Mouse (Mus musculus): Measurements from ENCODE around the gene Dbndd2.

The Dbndd2 gene

DNA sequence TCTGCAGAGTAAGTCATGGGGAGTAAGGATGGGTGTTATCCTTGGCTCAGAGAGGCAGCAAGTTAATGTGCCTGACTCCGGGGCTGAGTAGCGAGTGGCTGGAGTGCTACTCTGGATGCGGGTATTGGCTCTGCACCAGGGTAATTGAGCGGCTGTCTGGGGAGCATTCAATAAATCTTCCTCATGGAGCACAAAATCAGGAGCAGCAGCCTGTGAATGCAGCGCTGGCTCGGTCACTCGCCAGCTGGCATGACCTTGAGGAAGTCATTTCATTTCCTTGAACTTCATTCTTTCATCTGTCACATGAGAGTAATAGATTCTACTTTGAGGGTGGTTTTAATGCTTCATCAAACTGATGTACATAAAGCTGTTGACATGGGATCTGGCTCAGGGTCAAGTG lies 14.6 kb downstream of the Dbndd2 start:
- DNase-seq (ENCODE audit: low spot score in 2 of 2) = no peak

- no peak for DNase-seq (ENCODE audit: low spot score in 2 of 2)
Measured at GRCm38 (mm10) chr2:164504919-164505318, 19.0 kb downstream of the Dbndd2 start.

DNA sequence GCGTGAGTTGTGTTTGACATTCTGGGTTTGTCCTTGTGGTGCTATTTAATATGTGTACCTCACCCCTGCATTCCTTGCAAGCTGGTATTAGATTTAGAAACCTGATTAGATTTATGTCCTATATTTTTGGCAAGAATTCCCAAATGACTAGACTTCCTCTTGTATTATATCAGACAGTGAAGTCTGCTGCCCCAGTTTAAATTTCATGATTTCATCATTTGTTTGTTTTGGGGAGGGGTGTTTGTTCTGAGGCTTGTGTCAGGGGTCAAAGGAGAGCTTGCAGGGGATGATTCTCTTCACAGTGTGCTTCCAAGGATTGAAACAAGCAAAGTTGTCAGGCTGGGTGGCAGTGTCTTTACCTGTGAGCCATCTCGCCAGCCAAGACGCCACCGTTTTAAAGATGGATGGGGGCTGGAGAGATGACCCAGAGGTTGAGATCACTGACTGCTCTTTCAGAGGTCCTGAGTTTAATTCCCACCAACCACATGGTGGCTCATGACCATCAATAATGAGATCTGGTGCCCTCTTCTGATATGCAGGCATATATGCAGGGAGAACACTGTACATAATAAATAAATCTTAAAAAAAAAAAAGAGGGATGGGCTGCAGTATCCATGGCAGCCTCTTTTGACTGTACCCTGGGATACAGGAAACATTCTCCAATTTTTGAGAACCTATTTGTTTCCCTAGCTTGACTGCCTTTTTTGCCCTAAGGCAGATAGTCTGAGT lies 19.9 kb downstream of the Dbndd2 start:
- DNase-seq (ENCODE audit: low spot score in 2 of 2) = no peak

DNA sequence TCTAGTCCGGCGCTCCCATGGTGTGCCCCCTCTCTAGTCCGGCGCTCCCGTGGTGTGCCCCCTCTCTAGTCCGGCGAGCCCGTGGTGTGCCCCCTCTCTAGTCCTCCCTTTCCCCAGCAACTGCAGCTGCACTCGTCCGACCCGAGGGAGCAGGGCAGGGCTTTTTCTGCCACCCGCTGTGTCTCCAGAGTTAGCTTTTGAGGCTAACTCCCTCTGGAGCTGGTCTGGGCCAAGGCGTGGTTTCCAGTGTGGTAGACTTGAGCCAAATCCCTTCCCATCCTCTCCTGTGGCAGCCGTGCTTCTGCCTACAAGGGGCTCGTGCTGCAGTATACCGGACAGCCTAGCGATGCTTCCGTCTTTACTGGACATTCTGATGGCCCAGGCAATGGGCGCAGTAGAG lies 21.9 kb downstream of the Dbndd2 start:
- DNase-seq (ENCODE audit: low spot score in 2 of 2) = no peak

DNA sequence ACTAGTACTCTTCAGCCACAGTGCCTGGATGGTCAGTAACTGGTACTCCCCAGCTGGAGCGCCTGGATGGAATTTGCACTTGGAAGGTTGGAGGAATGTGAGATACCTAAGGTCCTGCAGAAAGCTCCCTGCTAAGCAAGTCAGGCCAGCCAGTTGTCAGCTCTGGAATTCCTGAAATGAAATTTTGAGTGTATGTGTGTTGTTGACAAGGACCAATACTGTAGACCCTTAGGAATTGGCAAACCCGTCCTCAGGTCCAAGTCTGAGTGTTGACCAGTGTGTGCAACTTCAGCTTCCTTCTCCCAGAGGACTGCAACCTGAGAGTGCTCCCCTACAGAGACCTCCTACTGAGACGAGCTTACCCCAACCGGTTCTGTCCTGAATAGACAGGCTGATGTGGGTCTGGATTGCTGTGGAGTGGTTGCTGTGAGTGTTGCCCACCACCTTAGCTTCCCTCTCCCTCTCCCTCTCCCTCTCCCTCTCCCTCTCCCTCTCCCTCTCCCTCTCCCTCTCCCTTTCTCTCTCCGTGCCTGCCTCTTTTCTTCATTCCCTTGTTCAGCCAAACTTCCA lies 24.8 kb downstream of the Dbndd2 start:
- no peak for DNase-seq (ENCODE audit: low spot score in 2 of 2)

- DNase-seq (ENCODE audit: low spot score in 2 of 2) = no peak
Measured at GRCm38 (mm10) chr2:164512121-164512909, 26.4 kb downstream of the Dbndd2 start.

DNA sequence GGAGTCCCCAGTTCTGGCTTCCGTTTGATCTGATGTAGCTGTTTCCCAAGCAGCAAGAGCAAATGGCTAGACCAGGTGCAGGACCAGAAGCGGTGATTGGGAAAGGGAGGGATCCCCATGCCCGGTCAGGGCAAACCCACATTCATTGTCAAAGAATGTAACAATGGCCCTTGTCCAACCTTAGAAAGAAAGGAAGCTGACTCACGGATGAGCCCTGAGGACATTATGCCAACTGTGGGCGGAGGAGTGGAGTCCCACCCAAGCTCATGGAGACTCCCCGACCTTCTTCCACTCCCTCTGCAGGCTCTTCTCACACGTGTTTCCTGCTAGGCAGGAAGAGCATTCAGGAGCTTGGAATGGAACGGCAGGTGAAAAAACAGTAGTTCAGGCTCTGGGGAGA lies 27.5 kb downstream of the Dbndd2 start:
- no peak for DNase-seq (ENCODE audit: low spot score in 2 of 2)

- DNase-seq (ENCODE audit: low spot score in 2 of 2) = no peak
Measured at GRCm38 (mm10) chr2:164514916-164515315, 29.0 kb downstream of the Dbndd2 start.

- no peak for DNase-seq (ENCODE audit: low spot score in 2 of 2)
Measured at GRCm38 (mm10) chr2:164515897-164516296, 30.0 kb downstream of the Dbndd2 start.

- DNase-seq (ENCODE audit: low spot score in 2 of 2) = no peak
Measured at GRCm38 (mm10) chr2:164516592-164516991, 30.7 kb downstream of the Dbndd2 start.

GRCm38 (mm10) chr2:164517485-164518221 lies 31.7 kb downstream of the Dbndd2 start:
- peak; percentile 58 to 83 for DNase-seq (ENCODE audit: low spot score in 2 of 2)

GRCm38 (mm10) chr2:164518266-164519170 lies 32.6 kb downstream of the Dbndd2 start:
- DNase-seq (ENCODE audit: low spot score in 2 of 2) = no peak

GRCm38 (mm10) chr2:164519171-164519526 lies 33.2 kb downstream of the Dbndd2 start:
- DNase-seq (ENCODE audit: low spot score in 2 of 2) = no peak

- DNase-seq (ENCODE audit: low spot score in 2 of 2) = peak; percentile 53 to 76
Measured at GRCm38 (mm10) chr2:164520782-164521181, 34.9 kb downstream of the Dbndd2 start.

DNA sequence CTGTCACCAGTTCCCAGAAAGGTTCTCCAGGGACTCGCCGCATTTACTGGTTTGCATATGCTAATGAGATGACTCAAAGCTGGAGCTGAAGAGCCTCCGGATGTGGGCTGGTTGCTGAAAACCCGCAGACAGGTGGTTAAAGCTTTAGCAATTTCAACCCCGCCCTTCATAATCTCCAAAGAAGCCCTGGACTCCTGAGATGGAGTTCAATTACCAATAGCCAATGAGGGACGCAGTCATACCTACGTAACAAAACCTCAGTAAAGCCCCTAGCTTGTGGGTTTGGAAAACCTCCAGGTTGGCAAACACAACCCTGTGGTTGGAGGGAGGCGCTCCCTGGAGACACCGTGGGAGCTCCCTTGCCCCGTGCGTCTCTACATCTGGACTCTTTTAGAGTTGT lies 35.9 kb downstream of the Dbndd2 start:
- peak in 1 of 2 experiments; percentile 40 for DNase-seq (ENCODE audit: low spot score in 2 of 2)

GRCm38 (mm10) chr2:164522280-164522679 lies 36.4 kb downstream of the Dbndd2 start:
- no peak for DNase-seq (ENCODE audit: low spot score in 2 of 2)

DNA sequence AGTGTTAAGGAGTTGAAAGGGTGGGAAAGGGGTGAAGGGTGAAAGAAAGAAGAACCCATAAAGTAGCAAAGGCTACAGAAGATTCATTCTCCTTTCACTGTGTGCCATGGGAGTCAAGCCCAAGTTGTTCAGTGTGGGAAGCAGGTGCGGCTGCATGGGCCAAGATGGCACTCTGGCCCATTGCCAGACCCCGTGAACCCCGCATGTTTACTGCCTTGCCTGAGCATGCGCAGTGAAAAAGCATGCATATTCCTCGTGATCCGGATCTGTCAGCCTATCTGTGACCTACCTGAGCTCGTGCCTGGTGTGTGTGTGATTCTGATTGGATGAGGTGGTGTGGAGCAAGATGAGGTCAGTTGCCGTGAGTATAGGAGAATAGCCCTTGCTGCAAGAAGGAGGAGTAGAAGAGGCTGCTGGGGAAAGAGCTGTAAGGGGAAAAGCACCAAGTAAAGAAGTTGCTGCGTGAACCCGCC lies 37.4 kb downstream of the Dbndd2 start:
- no peak for DNase-seq (ENCODE audit: low spot score in 2 of 2)

- no peak for DNase-seq (ENCODE audit: low spot score in 2 of 2)
Measured at GRCm38 (mm10) chr2:164528557-164528956, 42.7 kb downstream of the Dbndd2 start.

DNA sequence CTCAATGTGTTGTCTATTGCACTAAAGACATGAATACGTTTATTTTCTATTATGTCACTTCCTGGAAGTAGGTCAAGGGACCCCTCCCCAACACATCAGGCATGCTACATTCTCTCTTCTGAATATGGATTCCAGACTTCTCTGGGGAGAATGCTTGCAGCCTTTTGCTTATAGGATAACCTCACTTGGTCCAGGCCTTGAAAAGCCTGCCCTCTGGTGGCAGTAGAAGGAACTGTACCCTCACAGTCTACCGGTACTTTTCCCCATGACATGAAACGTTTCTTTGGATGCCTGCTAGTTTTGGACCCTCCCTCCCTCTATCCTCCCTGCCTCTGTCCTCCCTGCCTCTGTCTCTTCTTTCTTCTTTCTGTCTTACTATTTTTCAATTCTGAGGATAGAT lies 45.3 kb downstream of the Dbndd2 start:
- DNase-seq (ENCODE audit: low spot score in 2 of 2) = peak; percentile 66 to 87

- no peak for DNase-seq (ENCODE audit: low spot score in 2 of 2)
Measured at GRCm38 (mm10) chr2:164534315-164534714, 48.4 kb downstream of the Dbndd2 start.

DNA sequence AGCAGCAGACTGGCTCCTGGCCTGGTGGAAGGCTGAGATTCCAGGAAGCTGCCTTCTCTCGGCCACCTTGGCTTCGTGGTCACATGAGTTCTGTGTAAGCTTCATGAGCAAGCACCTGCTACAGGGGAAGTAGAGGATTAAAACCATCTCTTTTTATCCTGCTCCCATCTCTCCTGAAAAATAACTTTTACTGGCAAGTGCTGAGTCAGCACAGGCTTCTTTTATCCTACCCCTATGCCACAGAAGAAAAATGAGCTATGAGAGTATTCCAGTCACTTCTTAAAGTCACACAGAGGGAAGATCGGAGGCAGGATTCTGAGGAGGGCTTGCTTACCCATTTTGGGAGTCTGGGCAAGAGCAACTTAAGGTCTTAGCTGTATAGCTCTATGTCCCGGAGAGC lies 51.1 kb downstream of the Dbndd2 start:
- DNase-seq (ENCODE audit: low spot score in 2 of 2) = no peak
